Mouse (Mus musculus): Measurements from ENCODE around the gene Ulk4. TPM values are rescaled to one million over a fixed set of nuclear protein-coding genes. Genes with fewer than 3 reads are reported as not detected.
A peak's percentile ranks its signal among the peaks of the same experiment; 100 is the strongest.

Ulk4 gene
- polyA plus RNA-seq, 1 experiment: 14.9 TPM

GRCm38 (mm10) chr9:121132549-121132948 is 144.4 kb downstream of the Ulk4 start:
- Histone ChIP-seq H3K4me3 (replicated peaks; ENCODE audit: extremely low read depth, low read depth, low read length) (no peak overlapping the region), H3K4me1 (ENCODE audit: control insufficient read depth, insufficient read depth, low read length) (no peaks in the 10 kb centered on the region)
- no peak for TF ChIP-seq CTCF (IDR thresholded peaks at IDR 0.05; ENCODE audit: insufficient read depth, low read length)
- no peak for TF ChIP-seq POLR2A (IDR thresholded peaks at IDR 0.05; ENCODE audit: borderline replicate concordance, extremely low read depth, low read depth, low read length)
- DNase-seq: no peak
- WGBS: 37% methylated on average over 6 of the region's 6 CpGs

- no peak for DNase-seq
- no peaks in the 10 kb centered on the region for H3K4me1 ChIP-seq (ENCODE audit: control insufficient read depth, insufficient read depth, low read length)
- 66% methylated on average over 2 of the region's 2 CpGs for WGBS
- no peak overlapping the region for H3K4me3 ChIP-seq (replicated peaks; ENCODE audit: extremely low read depth, low read depth, low read length)
- no peak for TF ChIP-seq POLR2A (IDR thresholded peaks at IDR 0.05; ENCODE audit: borderline replicate concordance, extremely low read depth, low read depth, low read length)
- TF ChIP-seq CTCF (IDR thresholded peaks at IDR 0.05; ENCODE audit: insufficient read depth, low read length): no peak
These were observed 147.5 kb downstream of the Ulk4 start for GRCm38 (mm10) chr9:121129533-121129932.

- no peak overlapping the region for H3K4me3 ChIP-seq (replicated peaks; ENCODE audit: extremely low read depth, low read depth, low read length)
- no peaks in the 10 kb centered on the region for H3K4me1 ChIP-seq (ENCODE audit: control insufficient read depth, insufficient read depth, low read length)
- no peak for TF ChIP-seq POLR2A (IDR thresholded peaks at IDR 0.05; ENCODE audit: borderline replicate concordance, extremely low read depth, low read depth, low read length)
- TF ChIP-seq CTCF (IDR thresholded peaks at IDR 0.05; ENCODE audit: insufficient read depth, low read length): no peak
- no peak for DNase-seq
- WGBS: 82% methylated on average over 8 of the region's 8 CpGs
These were observed 148.1 kb downstream of the Ulk4 start for GRCm38 (mm10) chr9:121128934-121129333.

- Histone ChIP-seq H3K4me3 (replicated peaks; ENCODE audit: extremely low read depth, low read depth, low read length) (no peak overlapping the region), H3K4me1 (ENCODE audit: control insufficient read depth, insufficient read depth, low read length) (no peaks in the 10 kb centered on the region)
- TF ChIP-seq POLR2A (IDR thresholded peaks at IDR 0.05; ENCODE audit: borderline replicate concordance, extremely low read depth, low read depth, low read length) (no peak), CTCF (IDR thresholded peaks at IDR 0.05; ENCODE audit: insufficient read depth, low read length) (no peak)
- 76% methylated on average over 2 of the region's 2 CpGs for WGBS
- DNase-seq: no peak
These were observed 150.0 kb downstream of the Ulk4 start for GRCm38 (mm10) chr9:121127025-121127424.

- no peak for DNase-seq
- Histone ChIP-seq H3K4me3 (replicated peaks; ENCODE audit: extremely low read depth, low read depth, low read length) (no peak overlapping the region), H3K4me1 (ENCODE audit: control insufficient read depth, insufficient read depth, low read length) (no peaks in the 10 kb centered on the region)
- 58% methylated on average over 8 of the region's 8 CpGs for WGBS
- no peak for TF ChIP-seq POLR2A (IDR thresholded peaks at IDR 0.05; ENCODE audit: borderline replicate concordance, extremely low read depth, low read depth, low read length)
- TF ChIP-seq CTCF (IDR thresholded peaks at IDR 0.05; ENCODE audit: insufficient read depth, low read length): no peak
These were observed 152.3 kb downstream of the Ulk4 start for GRCm38 (mm10) chr9:121124705-121125104.

GRCm38 (mm10) chr9:121122039-121122438 is 155.0 kb downstream of the Ulk4 start:
- no peak for DNase-seq
- Histone ChIP-seq H3K4me1 (ENCODE audit: control insufficient read depth, insufficient read depth, low read length) (no peaks in the 10 kb centered on the region), H3K4me3 (replicated peaks; ENCODE audit: extremely low read depth, low read depth, low read length) (no peak overlapping the region)
- no peak for TF ChIP-seq CTCF (IDR thresholded peaks at IDR 0.05; ENCODE audit: insufficient read depth, low read length)
- no peak for TF ChIP-seq POLR2A (IDR thresholded peaks at IDR 0.05; ENCODE audit: borderline replicate concordance, extremely low read depth, low read depth, low read length)
- WGBS: 36% methylated on average over 5 of the region's 5 CpGs

- no peaks in the 10 kb centered on the region for H3K4me1 ChIP-seq (ENCODE audit: control insufficient read depth, insufficient read depth, low read length)
- DNase-seq: no peak
- H3K4me3 ChIP-seq (replicated peaks; ENCODE audit: extremely low read depth, low read depth, low read length): no peak overlapping the region
- no peak for TF ChIP-seq CTCF (IDR thresholded peaks at IDR 0.05; ENCODE audit: insufficient read depth, low read length)
- 51% methylated on average over 4 of the region's 4 CpGs for WGBS
These were observed 159.1 kb downstream of the Ulk4 start for GRCm38 (mm10) chr9:121117936-121118335.

- no peak for TF ChIP-seq POLR2A (IDR thresholded peaks at IDR 0.05; ENCODE audit: borderline replicate concordance, extremely low read depth, low read depth, low read length)
- TF ChIP-seq CTCF (IDR thresholded peaks at IDR 0.05; ENCODE audit: insufficient read depth, low read length): no peak
- H3K4me1 ChIP-seq (ENCODE audit: control insufficient read depth, insufficient read depth, low read length): no peaks in the 10 kb centered on the region
- 51% methylated on average over 1 of the region's 1 CpGs for WGBS
- DNase-seq: no peak
- no peak overlapping the region for H3K4me3 ChIP-seq (replicated peaks; ENCODE audit: extremely low read depth, low read depth, low read length)
These were observed 164.9 kb downstream of the Ulk4 start for GRCm38 (mm10) chr9:121112131-121112530.

- Histone ChIP-seq H3K4me1 (ENCODE audit: control insufficient read depth, insufficient read depth, low read length) (no peaks in the 10 kb centered on the region), H3K4me3 (replicated peaks; ENCODE audit: extremely low read depth, low read depth, low read length) (no peak overlapping the region)
- WGBS: 13% methylated on average over 10 of the region's 10 CpGs
- TF ChIP-seq CTCF (IDR thresholded peaks at IDR 0.05; ENCODE audit: insufficient read depth, low read length): peak; percentile 90
- no peak for TF ChIP-seq POLR2A (IDR thresholded peaks at IDR 0.05; ENCODE audit: borderline replicate concordance, extremely low read depth, low read depth, low read length)
- peak; percentile 50 for DNase-seq
These were observed 168.9 kb downstream of the Ulk4 start for GRCm38 (mm10) chr9:121108110-121108509.

GRCm38 (mm10) chr9:121107643-121108042 is 169.4 kb downstream of the Ulk4 start:
- Histone ChIP-seq H3K4me3 (replicated peaks; ENCODE audit: extremely low read depth, low read depth, low read length) (no peak overlapping the region), H3K4me1 (ENCODE audit: control insufficient read depth, insufficient read depth, low read length) (no peaks in the 10 kb centered on the region)
- WGBS: 56% methylated on average over 5 of the region's 5 CpGs
- TF ChIP-seq POLR2A (IDR thresholded peaks at IDR 0.05; ENCODE audit: borderline replicate concordance, extremely low read depth, low read depth, low read length) (no peak), CTCF (IDR thresholded peaks at IDR 0.05; ENCODE audit: insufficient read depth, low read length) (no peak)
- DNase-seq: no peak

All from lung, adult 2 months (tissue).